In genomic region chr15:95653812-95654210, GRCm38 (mm10) we compare ENCODE assay signal across 10 mouse cellular contexts. TPM values are rescaled to one million over a fixed set of nuclear protein-coding genes. Genes with fewer than 3 reads are reported as not detected.
DNase-seq lines count a peak whose midpoint lies in the region; ATAC-seq and TF ChIP-seq lines count a peak whose summit lies in the region.
"Had no signal": no experiment of that assay in that cellular context is flagged by ENCODE, and none has a peak within 500 bp of the region (broad histone marks: within the 10 kb centered on the region; RNA-seq: fewer than 3 reads in every experiment).

No protein-coding gene starts in this region.

- no peak overlapping the region for H3K27ac ChIP-seq in heart, embryonic 13.5 days (replicated peaks)
- H3K27ac ChIP-seq in cortical plate, adult 2 months (ENCODE audit: insufficient read depth, low read length): peak overlapping the region; percentile 67; the same call in 1 of the 2 replicates
- H3K27ac ChIP-seq in hindbrain, embryonic 12.5 days: no peak overlapping the region
- no peak overlapping the region for H3K27ac ChIP-seq in midbrain, embryonic 15.5 days

- no peak overlapping the region for H3K9ac ChIP-seq in heart, embryonic 13.5 days
- peak overlapping the region; percentile 54 for H3K9ac ChIP-seq in hindbrain, embryonic 12.5 days
- 0 out of 2 replicates have a peak overlapping the region, but pooled peaks have one; percentile 4 for H3K9ac ChIP-seq in midbrain, embryonic 15.5 days

- H3K27me3 ChIP-seq in heart, embryonic 13.5 days (replicated peaks): peaks cover 81% of the 10 kb centered on the region
- peaks cover 85% of the 10 kb centered on the region for H3K27me3 ChIP-seq in hindbrain, embryonic 12.5 days
- peaks cover 78% of the 10 kb centered on the region for H3K27me3 ChIP-seq in midbrain, embryonic 15.5 days (replicated peaks)

- H3K36me3 ChIP-seq in heart, embryonic 13.5 days: no peaks in the 10 kb centered on the region
- H3K36me3 ChIP-seq in hindbrain, embryonic 12.5 days: no peaks in the 10 kb centered on the region
- H3K36me3 ChIP-seq in midbrain, embryonic 15.5 days (replicated peaks): no peaks in the 10 kb centered on the region

- no peak for TF ChIP-seq POLR2A in cortical plate, adult 2 months (IDR thresholded peaks at IDR 0.05; ENCODE audit: extremely low read depth, insufficient read depth, low read length)

- WGBS in heart, embryonic 13.5 days: 1% methylated on average over 6 of the region's 6 CpGs
- WGBS in hindbrain, embryonic 12.5 days: 0% methylated on average over 6 of the region's 6 CpGs
- WGBS in midbrain, embryonic 15.5 days: under 1% methylated on average over 6 of the region's 6 CpGs

- H3K4me1 ChIP-seq in heart, embryonic 13.5 days: peaks cover 13% of the 10 kb centered on the region
- H3K4me1 ChIP-seq in cortical plate, adult 2 months (ENCODE audit: control insufficient read depth, insufficient read depth, low read length): no peaks in the 10 kb centered on the region
- H3K4me1 ChIP-seq in hindbrain, embryonic 12.5 days: peaks cover 17% of the 10 kb centered on the region
- H3K4me1 ChIP-seq in midbrain, embryonic 15.5 days: peaks cover 12% of the 10 kb centered on the region
- H3K4me1 ChIP-seq: megakaryocyte, embryonic 14.5 days had no signal

- no peaks in the 10 kb centered on the region for H3K9me3 ChIP-seq in heart, embryonic 13.5 days
- no peaks in the 10 kb centered on the region for H3K9me3 ChIP-seq in hindbrain, embryonic 12.5 days (replicated peaks)
- no peaks in the 10 kb centered on the region for H3K9me3 ChIP-seq in midbrain, embryonic 15.5 days

- no peak for TF ChIP-seq CTCF in cortical plate, adult 2 months (IDR thresholded peaks at IDR 0.05; ENCODE audit: extremely low read depth, insufficient read depth, low read length)

- peak overlapping the region; percentile 49 for H3K4me3 ChIP-seq in heart, embryonic 13.5 days
- H3K4me3 ChIP-seq in cortical plate, adult 2 months (ENCODE audit: insufficient read depth, low read length): peak overlapping the region; percentile 42
- peak overlapping the region; percentile 41 for H3K4me3 ChIP-seq in hindbrain, embryonic 12.5 days
- peak overlapping the region; percentile 33 for H3K4me3 ChIP-seq in midbrain, embryonic 15.5 days
- H3K4me3 ChIP-seq: megakaryocyte, embryonic 14.5 days had no signal

- peak overlapping the region; percentile 70 for H3K4me2 ChIP-seq in heart, embryonic 13.5 days
- peak overlapping the region; percentile 69 for H3K4me2 ChIP-seq in hindbrain, embryonic 12.5 days (replicated peaks)
- peak overlapping the region; percentile 54 for H3K4me2 ChIP-seq in midbrain, embryonic 15.5 days

- DNase-seq in heart, adult 8-10 months (ENCODE audit: low spot score): no peak
- DNase-seq in frontal cortex, postnatal 25 days (ENCODE audit: low spot score in 2 of 2): no peak
- no peak for DNase-seq in spleen, postnatal 10 days (ENCODE audit: low spot score in 2 of 2)
- no peak for DNase-seq in left cerebral cortex, postnatal 14 days (ENCODE audit: low spot score in 2 of 2)

- ATAC-seq in heart, embryonic 13.5 days (ENCODE audit: extremely low read depth, insufficient number of reproducible peaks, low FRiP score, low TSS enrichment): no peak
- no peak for ATAC-seq in hindbrain, embryonic 12.5 days (ENCODE audit: low FRiP score)
- ATAC-seq in midbrain, embryonic 15.5 days (replicated peaks): no peak

- intact Hi-C loops in left cerebral cortex, postnatal 14 days (cut with DNase I): loop anchor here (2.0 kb wide), 1 partner anchor 39 kb away; no protein-coding TSS in a partner anchor

RNA-seq across cellular contexts. Expression of gene Dbx2, which starts 1.9 kb away (rescaled TPM):
- polyA plus RNA-seq in heart, embryonic 13.5 days (2015; fragmentation: Nextera tagmentation; extraction: Ambion mirVana): not detected in 2 replicates
- not detected for total RNA-seq in heart, adult 8-10 months (2022)
- 25.4 and 26.2 TPM in 2 replicates for polyA plus RNA-seq in cortical plate, adult 2 months (2012; rRNA removed)
- 1.8 and 3.7 TPM in 2 replicates for polyA plus RNA-seq in hindbrain, embryonic 12.5 days (2016; fragmentation: Nextera tagmentation; extraction: Ambion mirVana)
- polyA plus RNA-seq in midbrain, embryonic 15.5 days (2015; fragmentation: Nextera tagmentation; extraction: Ambion mirVana): 6.9 and 8.6 TPM in 2 replicates
- 10 to 100 TPM; 19.2 to 24.4 TPM for total RNA-seq in left cerebral cortex, postnatal 14 days (2021)
- total RNA-seq: adrenal gland, postnatal 25 days had no signal
